Mouse (Mus musculus): Measurements from ENCODE around the gene Gm4846.

- no peak for TF ChIP-seq CTCF (IDR thresholded peaks at IDR 0.05; ENCODE audit: borderline replicate concordance, extremely low read depth, insufficient read depth, insufficient read length)
- TF ChIP-seq POLR2A (IDR thresholded peaks at IDR 0.05; ENCODE audit: borderline replicate concordance, extremely low read depth, insufficient read depth, insufficient read length, poor library complexity, severe bottlenecking), result no peak
Observed at GRCm38 (mm10) chr1:166479503-166479902, 17.9 kb downstream of the Gm4846 start.
